Mouse (Mus musculus): Measurements from ENCODE around the gene 4930595D18Rik.

The 4930595D18Rik gene

GRCm38 (mm10) chr12:111165146-111165812, 19.0 kb downstream of the 4930595D18Rik start:
- DNase-seq = peak; percentile 69

GRCm38 (mm10) chr12:111164310-111164751, 20.0 kb downstream of the 4930595D18Rik start:
- peak; percentile 94 for DNase-seq

- peak; percentile 80 for DNase-seq
Measured at GRCm38 (mm10) chr12:111162312-111163061, 21.8 kb downstream of the 4930595D18Rik start.

DNA sequence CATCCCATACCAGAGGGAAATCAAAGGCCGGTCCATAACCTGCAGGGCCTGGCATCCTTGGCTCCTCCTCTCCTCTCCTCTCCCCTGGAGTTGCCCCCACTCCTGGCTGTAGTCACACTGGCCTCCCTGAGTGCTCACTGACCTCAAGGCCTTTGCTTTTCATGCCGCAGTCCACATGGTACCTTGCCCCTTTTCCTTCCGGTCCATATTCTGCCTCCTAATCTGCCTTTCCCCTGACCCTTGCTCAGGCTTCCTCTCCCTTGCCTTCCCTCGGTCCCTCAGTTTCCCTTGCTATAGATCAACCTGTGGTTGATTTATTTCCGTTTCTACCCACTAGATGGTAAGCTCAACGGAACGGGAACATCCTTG, 22.4 kb downstream of the 4930595D18Rik start:
- DNase-seq = no peak

- DNase-seq = no peak
Measured at GRCm38 (mm10) chr12:111160871-111161270, 23.4 kb downstream of the 4930595D18Rik start.

DNA sequence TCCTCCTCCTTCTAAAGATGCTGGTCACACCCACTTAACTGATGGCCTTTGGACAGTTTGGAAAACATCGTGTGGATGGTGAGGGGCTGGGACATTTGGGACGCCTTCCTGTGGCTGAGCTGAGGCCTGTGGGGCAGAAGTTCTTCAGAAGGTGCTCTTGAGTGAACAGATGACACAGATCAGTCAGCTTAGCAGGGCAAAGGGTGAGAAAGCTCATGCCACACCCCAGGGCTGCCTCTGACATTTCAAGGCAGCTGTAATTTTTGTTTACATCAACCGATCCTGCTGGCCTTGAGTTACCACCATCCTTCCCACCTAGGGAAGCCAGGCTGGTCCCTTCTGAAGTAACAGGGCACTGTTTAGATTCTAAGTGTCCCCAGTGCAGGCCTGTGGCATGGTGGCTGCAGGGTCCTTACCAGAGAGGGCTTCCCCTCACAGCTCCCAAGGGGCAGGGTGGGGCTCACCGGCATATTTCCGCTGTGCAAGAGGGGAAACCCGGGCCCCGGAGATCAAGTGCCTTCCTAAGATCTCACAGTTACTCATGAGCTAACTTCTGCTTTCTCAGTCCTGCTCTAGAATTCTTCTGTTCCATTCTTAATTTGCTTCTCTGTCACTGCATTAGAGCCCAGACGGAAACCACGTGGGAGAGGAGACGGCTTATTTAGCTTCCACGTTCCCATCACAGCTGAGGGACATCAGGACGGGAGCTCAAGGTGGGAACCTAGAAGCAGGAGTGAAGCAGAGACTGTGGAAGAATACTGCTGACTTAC, 24.4 kb downstream of the 4930595D18Rik start:
- DNase-seq = no peak

DNA sequence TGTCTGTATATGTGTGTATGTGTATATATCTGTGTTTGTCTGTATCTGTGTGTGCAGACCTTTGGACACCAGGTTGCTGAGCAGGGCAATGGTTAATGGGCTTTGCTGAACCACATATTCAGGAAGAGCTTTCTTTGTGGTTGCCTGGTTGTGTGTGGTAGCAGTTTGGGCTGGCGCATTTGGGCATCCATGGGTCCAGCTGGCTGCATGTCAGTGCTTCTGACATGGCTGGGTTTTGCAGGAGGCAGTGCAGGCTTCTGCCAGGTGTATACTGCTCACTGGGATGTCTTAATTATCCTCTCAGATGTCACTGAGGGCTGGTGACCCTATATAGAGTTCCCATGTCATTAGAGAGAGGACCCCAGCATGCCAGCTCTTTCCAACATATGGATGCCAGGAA, 28.5 kb downstream of the 4930595D18Rik start:
- no peak for DNase-seq

DNA sequence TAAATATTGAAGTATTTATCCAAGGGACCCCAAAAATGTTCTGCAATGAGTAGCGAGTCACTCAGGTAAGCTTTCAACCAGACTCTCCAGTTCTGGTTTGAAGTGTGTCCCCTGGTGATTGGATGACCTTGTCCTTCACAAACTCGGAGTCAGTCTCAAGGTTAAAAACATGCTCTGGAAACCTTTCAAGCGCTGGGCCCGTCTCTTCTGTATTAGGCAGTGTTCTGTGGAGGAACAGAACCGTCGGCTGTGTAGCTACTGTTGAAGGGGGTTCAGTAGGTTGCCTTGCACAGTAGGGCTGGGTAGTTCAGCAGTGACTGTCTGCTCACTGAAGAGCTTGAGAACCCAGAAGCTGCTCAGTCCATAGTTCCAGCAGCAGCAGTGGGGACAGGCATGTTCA, 29.6 kb downstream of the 4930595D18Rik start:
- DNase-seq = no peak

- no peak for DNase-seq
Measured at GRCm38 (mm10) chr12:111153946-111154345, 30.3 kb downstream of the 4930595D18Rik start.

- DNase-seq = no peak
Measured at GRCm38 (mm10) chr12:111152981-111153710, 31.1 kb downstream of the 4930595D18Rik start.

GRCm38 (mm10) chr12:111152579-111152978, 31.7 kb downstream of the 4930595D18Rik start:
- no peak for DNase-seq

DNA sequence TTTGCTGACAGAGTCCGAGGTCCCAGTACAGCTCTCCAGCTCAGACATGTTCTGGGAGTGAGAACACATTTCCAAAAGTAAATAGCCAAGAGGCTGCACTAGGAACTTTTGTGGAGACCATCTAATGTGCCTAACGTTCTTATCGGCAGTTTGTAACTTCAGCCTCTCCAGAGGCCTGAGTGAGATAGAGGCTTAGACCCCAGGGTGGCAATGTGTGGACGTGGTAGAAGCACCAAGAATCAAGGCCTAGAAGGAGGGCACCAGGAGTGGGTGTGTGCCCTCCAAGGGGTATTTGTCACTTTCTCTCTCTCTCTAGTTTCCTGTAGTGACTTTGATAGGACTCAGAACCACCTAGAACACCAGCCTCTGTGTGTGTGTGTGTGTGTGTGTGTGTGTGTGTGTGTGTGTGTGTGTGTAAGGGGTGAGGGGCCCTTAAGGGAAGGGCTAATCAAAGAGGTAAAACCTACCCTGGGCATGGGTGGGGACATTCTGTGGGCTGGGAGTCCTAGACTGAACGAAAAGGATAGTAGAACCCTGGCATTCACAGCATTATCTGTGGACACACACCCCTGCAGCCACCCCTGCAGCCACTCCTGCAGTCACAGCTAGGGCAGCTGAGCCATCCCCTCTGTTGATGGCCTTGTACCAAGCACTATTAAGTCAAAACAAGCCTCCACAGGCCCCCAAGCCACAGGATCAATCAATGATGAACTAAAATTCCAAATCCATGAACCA, 32.7 kb downstream of the 4930595D18Rik start:
- no peak for DNase-seq

GRCm38 (mm10) chr12:111150236-111150596, 34.1 kb downstream of the 4930595D18Rik start:
- peak; percentile 39 for DNase-seq

DNA sequence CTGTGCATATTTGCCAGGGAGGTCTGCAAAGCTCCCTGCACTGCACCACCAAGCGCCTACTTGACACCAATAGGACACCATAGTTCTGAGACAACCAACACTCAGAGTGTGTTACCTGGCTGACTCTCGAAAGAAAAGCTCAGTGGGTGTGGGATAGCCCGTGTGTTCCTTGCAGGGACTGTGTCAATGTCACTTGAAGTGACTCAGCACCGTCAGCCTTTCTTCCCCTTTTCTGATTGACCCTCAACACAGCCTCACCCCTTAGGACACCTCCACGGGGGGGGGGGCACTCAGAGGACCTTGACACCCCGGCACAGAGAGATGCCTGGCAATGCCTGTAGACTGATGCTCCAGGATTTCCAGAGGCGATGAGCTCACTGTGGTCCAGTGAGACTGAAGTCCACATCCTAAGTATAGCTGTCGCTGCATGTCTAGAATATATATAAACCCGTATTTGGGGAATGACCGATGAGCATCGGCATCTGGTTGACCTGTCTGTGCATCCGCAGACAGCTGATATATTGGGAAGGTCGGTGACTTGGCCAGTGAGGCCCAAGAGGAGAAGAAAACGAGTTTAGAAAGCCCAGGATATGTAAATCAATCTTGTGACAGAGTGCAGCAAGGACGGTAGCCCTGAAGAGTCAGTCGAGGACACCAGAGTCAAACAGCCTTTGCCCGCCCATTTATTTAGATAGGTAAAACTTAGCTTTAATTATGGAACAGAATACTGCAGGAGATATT, 34.6 kb downstream of the 4930595D18Rik start:
- DNase-seq = no peak

GRCm38 (mm10) chr12:111145269-111145668, 39.0 kb downstream of the 4930595D18Rik start:
- no peak for DNase-seq

DNA sequence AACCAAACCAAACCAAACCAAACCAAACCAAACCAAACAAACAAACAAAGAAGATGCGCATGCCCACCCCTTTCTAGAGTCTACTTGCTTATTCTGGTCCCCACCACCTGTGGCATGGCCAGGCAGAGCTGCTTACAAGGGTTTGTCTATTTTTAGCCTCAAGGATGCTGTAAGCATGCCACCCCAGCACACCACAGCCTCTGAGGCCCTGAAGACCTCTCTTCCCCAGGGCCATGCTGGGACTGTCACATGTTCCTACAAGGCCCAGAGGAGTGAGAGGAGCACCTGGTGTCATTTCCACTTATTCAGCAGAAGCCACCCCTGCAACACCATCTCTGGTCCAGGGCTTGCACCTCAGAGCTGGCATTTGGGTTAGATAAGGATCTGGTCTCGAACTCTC, 39.7 kb downstream of the 4930595D18Rik start:
- DNase-seq = no peak

- no peak for DNase-seq
Measured at GRCm38 (mm10) chr12:111143509-111144063, 40.7 kb downstream of the 4930595D18Rik start.

DNA sequence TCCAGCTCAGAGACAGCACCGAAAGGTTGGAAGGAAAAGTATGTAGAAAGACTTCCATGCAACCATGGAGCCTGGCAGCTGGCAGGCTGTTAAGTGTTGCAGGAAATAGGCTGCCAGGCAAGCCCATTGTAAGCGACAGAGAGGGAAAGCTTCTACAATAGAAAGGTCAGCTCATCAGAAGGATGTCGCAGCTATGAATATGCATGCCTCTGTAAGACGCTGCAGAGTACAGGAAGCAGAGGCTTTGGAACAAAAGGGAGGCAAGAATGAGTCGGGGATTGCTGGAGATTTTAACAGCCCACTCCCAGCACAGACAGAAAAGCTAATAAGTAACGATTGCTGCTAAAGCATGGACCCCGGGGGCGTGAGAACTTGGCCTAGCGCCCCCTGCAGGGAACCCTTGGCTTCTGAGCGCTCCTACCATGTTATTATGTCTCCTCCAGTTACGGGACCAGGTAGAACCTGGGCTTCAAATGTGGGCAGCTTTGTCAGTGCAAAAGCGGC, 41.2 kb downstream of the 4930595D18Rik start:
- peak; percentile 72 for DNase-seq

DNA sequence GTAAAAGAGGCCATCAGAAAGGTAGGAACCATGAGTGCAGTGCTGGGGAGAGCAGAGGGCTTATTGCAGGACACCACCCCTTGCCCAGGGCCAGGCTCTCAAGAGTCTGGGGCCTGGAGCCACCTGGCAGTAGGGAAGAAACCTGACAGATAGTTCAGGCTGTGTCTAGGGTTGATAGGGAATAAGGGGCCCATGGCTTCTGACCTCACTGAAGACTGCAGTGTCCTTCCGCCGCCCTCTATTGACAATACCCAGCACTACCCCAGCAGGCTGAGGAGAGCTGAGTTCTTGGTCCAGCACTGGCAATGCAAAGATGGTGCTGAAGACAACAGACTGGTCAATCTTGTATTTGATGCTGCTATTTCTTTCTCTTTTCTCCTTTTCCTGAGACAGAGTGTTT, 47.2 kb downstream of the 4930595D18Rik start:
- no peak for DNase-seq

DNA sequence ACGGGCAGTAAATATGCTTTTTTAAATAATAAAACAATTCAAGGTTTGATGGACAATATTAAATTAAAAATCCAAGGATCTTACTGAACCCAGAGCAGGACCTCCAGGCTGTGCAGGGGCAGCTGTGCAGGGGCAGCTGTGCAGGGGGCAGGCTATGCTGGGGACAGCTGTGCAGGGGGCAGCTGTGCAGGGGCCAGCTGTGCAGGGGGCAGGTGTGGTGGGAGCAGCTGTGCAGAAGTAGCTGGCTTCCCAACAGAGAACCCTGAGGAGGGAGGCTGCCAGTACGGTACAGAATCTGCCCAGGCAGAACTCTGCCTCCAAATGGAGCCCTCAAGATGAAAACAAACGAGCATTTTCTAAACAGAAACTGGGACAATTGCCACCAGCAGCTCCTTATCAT, 48.3 kb downstream of the 4930595D18Rik start:
- no peak for DNase-seq

All from embryo, embryonic 11 days (tissue).